Mouse (Mus musculus): ENCODE results near the gene Eci3.

Gene Eci3

DNA sequence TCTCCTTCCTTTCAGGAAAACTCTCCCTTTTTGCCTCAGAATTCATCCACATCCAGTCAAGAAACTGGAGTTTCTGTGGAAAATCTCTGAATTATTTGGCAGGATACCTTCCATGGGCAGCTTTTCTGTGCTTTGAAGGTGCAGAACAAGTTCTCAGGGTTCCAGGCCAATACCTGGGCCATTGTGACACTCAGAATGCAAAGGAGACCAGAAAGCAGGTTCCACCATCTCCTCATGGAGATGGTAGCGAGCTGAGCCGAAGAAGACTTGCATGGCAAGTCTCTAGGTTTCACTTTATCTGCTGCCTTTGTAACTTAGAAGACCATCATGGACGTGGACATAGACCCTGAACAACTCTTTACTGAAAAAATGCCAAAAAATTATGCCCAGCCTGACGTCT is 39.4 kb downstream of the Eci3 start, which contains the start of the genes Fam217a and 4933417A18Rik:
Gene Fam217a (minus strand): TSS at position 101 of the 400 bp plus-strand sequence.
Gene 4933417A18Rik (plus strand): TSS at position 200 of the 400 bp plus-strand sequence.
- no peak for DNase-seq

DNA sequence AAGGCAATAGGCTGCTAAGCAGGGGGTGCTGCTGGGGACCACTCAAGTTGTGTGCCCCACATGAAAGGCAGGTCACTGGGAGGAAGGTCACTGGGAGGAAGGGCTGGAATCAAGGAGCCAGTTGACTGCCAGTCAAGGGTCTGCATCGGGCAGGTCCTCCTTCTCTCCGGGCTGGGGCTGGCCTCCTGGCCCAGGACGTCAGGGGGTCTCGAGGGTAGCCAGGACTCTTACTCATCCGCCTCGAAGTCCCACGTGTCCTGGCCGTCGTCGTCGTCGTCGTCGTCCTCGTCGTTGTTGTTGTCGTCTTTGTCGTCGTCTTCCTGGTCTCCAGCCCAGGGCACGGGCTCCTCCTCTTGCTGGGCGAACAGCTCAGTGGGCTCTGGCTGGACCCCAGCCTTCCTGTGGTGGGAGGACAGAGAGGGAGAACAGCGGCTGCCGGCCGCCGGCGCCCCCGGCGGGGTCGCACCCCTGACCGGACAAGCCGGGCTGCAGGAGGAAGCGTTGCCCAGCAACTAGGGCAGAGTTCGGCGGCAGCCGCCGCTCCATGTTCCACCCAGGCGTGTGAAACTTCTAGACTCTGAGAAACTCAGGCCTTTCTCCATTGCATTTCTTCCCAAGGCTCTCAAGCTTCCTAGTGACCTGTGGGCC is 47.0 kb downstream of the Eci3 start:
- DNase-seq: peak; percentile 35 to 64

DNA sequence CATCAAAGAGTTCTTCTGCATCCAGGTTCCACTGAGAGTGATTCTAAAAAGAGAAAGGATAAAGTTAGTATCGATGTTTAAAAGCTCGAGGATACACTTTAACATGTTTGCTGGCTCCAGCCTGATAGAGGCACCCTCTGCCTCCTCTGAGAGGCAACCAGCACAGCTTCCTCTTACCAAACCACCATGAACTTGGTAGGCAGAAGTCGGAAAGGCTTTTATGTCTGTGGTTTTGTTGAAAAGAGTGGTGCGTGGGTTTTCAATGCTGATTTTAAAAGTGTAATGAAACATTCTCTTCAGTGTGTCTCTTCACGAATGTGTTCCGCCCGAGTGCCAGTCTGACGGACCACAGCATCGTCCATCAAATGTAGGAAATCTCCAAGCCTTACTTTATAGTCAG is 49.0 kb downstream of the Eci3 start:
- DNase-seq: no peak

Measured in kidney, postnatal 25 days (tissue).